Comparison of ENCODE assay signal across 11 mouse cellular contexts in genomic region chr3:101136483-101136882, GRCm38 (mm10). TPM values are rescaled to one million over a fixed set of nuclear protein-coding genes. Genes with fewer than 3 reads are reported as not detected.
DNase-seq lines count a peak whose midpoint lies in the region; ATAC-seq lines count a peak whose summit lies in the region.
"Had no signal": no experiment of that assay in that cellular context is flagged by ENCODE, and none has a peak within 500 bp of the region (broad histone marks: within the 10 kb centered on the region; RNA-seq: fewer than 3 reads in every experiment).

No protein-coding gene starts in this region.

- H3K27ac ChIP-seq in hindbrain, embryonic 10.5 days: peak overlapping the region; percentile 37
- H3K27ac ChIP-seq in hindbrain, embryonic 12.5 days: no peak overlapping the region
- H3K27ac ChIP-seq in kidney, embryonic 16.5 days (ENCODE audit: low read length): no peak overlapping the region
- H3K27ac ChIP-seq in neural tube, embryonic 11.5 days (ENCODE audit: low read depth, low read length): no peak overlapping the region
- H3K27ac ChIP-seq: liver, embryonic 14.5 days had no signal

- peak; percentile 63 for DNase-seq in hindbrain, embryonic 10.5 days (ENCODE audit: low spot score)
- peak; percentile 70 for DNase-seq in embryo, embryonic 10.5 days (ENCODE audit: low spot score)
- DNase-seq in neural tube, embryonic 11.5 days (ENCODE audit: low spot score): peak; percentile 21
- no peak for DNase-seq in adrenal gland, postnatal 36 days
- no peak for DNase-seq in thymus, postnatal 25 days
- DNase-seq: cerebellum, adult 18-20 months; layer of hippocampus, postnatal 36 days had no signal

- ATAC-seq in hindbrain, embryonic 12.5 days (ENCODE audit: low FRiP score): no peak
- peak; percentile 83 for ATAC-seq in kidney, embryonic 16.5 days (ENCODE audit: low FRiP score, low TSS enrichment)
- no peak for ATAC-seq in neural tube, embryonic 11.5 days (ENCODE audit: insufficient read depth, low FRiP score, low TSS enrichment)
- ATAC-seq in megakaryocyte, adult 5-6 weeks (ENCODE audit: poor library complexity, severe bottlenecking): no peak

- H3K9me3 ChIP-seq in hindbrain, embryonic 10.5 days: no peaks in the 10 kb centered on the region
- H3K9me3 ChIP-seq in hindbrain, embryonic 12.5 days (replicated peaks): no peaks in the 10 kb centered on the region
- no peaks in the 10 kb centered on the region for H3K9me3 ChIP-seq in kidney, embryonic 16.5 days (ENCODE audit: low read length)
- H3K9me3 ChIP-seq in neural tube, embryonic 11.5 days (ENCODE audit: control insufficient read depth, low read length): no peaks in the 10 kb centered on the region

- peaks cover 16% of the 10 kb centered on the region for H3K4me1 ChIP-seq in hindbrain, embryonic 10.5 days (replicated peaks)
- H3K4me1 ChIP-seq in hindbrain, embryonic 12.5 days: peaks cover 5% of the 10 kb centered on the region; the same call in 1 of the 2 replicates
- H3K4me1 ChIP-seq in kidney, embryonic 16.5 days (ENCODE audit: insufficient read depth, low read length): peaks cover 10% of the 10 kb centered on the region
- H3K4me1 ChIP-seq in neural tube, embryonic 11.5 days (ENCODE audit: control insufficient read depth, insufficient read depth, low read length): no peaks in the 10 kb centered on the region

- 40% methylated on average over 11 of the region's 11 CpGs for WGBS in hindbrain, embryonic 10.5 days
- WGBS in hindbrain, embryonic 12.5 days: 41% methylated on average over 11 of the region's 11 CpGs
- 18% methylated on average over 11 of the region's 11 CpGs for WGBS in kidney, embryonic 16.5 days
- WGBS in neural tube, embryonic 11.5 days: 52% methylated on average over 11 of the region's 11 CpGs

- no peaks in the 10 kb centered on the region for H3K27me3 ChIP-seq in hindbrain, embryonic 10.5 days (ENCODE audit: insufficient read depth, poor library complexity, severe bottlenecking)
- no peaks in the 10 kb centered on the region for H3K27me3 ChIP-seq in hindbrain, embryonic 12.5 days
- no peaks in the 10 kb centered on the region for H3K27me3 ChIP-seq in kidney, embryonic 16.5 days (ENCODE audit: insufficient read depth, low read length)
- no peaks in the 10 kb centered on the region for H3K27me3 ChIP-seq in neural tube, embryonic 11.5 days (ENCODE audit: control insufficient read depth, insufficient read depth, low read length)

- H3K9ac ChIP-seq in hindbrain, embryonic 12.5 days: no peak overlapping the region
- H3K9ac ChIP-seq in kidney, embryonic 16.5 days (replicated peaks; ENCODE audit: low read length): 0 out of 2 replicates have a peak overlapping the region, but pooled peaks have one; percentile 26
- no peak overlapping the region for H3K9ac ChIP-seq in neural tube, embryonic 11.5 days (ENCODE audit: low read length)
- H3K9ac ChIP-seq: liver, embryonic 14.5 days had no signal

- H3K4me3 ChIP-seq in hindbrain, embryonic 10.5 days: no peak overlapping the region
- H3K4me3 ChIP-seq in hindbrain, embryonic 12.5 days: no peak overlapping the region
- H3K4me3 ChIP-seq in kidney, embryonic 16.5 days (ENCODE audit: low read length): no peak overlapping the region
- no peak overlapping the region for H3K4me3 ChIP-seq in neural tube, embryonic 11.5 days (ENCODE audit: low read depth, low read length)

- no peak overlapping the region for H3K4me2 ChIP-seq in hindbrain, embryonic 12.5 days (replicated peaks)
- H3K4me2 ChIP-seq in kidney, embryonic 16.5 days (replicated peaks; ENCODE audit: low read depth, low read length): no peak overlapping the region
- H3K4me2 ChIP-seq in neural tube, embryonic 11.5 days (ENCODE audit: low read depth): no peak overlapping the region

- no peaks in the 10 kb centered on the region for H3K36me3 ChIP-seq in hindbrain, embryonic 10.5 days
- H3K36me3 ChIP-seq in hindbrain, embryonic 12.5 days: no peaks in the 10 kb centered on the region
- H3K36me3 ChIP-seq in kidney, embryonic 16.5 days (ENCODE audit: insufficient read depth, low read length): no peaks in the 10 kb centered on the region
- no peaks in the 10 kb centered on the region for H3K36me3 ChIP-seq in neural tube, embryonic 11.5 days (ENCODE audit: control insufficient read depth, insufficient read depth, low read length)

RNA-seq across cellular contexts. Expression of gene Ptgfrn, which starts 26.4 kb away (rescaled TPM):
- 2.0 and 2.1 TPM in 2 replicates for polyA plus RNA-seq in hindbrain, embryonic 10.5 days (2016; fragmentation: Nextera tagmentation; extraction: Ambion mirVana)
- polyA plus RNA-seq in hindbrain, embryonic 12.5 days (2016; fragmentation: Nextera tagmentation; extraction: Ambion mirVana): 3.2 and 3.6 TPM in 2 replicates
- 2.1 and 2.4 TPM in 2 replicates for polyA plus RNA-seq in kidney, embryonic 16.5 days (2015; fragmentation: Nextera tagmentation; extraction: Ambion mirVana)
- 3.1 and 3.6 TPM in 2 replicates for polyA plus RNA-seq in neural tube, embryonic 11.5 days (2014; fragmentation: Nextera tagmentation; extraction: Ambion mirVana)
- total RNA-seq in adrenal gland, postnatal 36 days (2021): 10 to 100 TPM; 47.6 to 53.9 TPM
- total RNA-seq in megakaryocyte, adult 5-6 weeks (2015): 1.0 and 1.2 TPM in 2 replicates
- total RNA-seq in megakaryocyte, adult 5-6 weeks (2017): 0.98 and 1.8 TPM in 2 replicates

Comparison
In these comparisons a context has a peak if more than half of its experiments do, and no peak if none do; other contexts are left out.
1. DNase-seq: peak in hindbrain, embryonic 10.5 days (single experiment), embryo, embryonic 10.5 days (single experiment) and neural tube, embryonic 11.5 days (single experiment); none in adrenal gland, postnatal 36 days (0 of 2) and thymus, postnatal 25 days (single experiment).